In genomic region chr2:158258781-158259180, GRCm38 (mm10) we compare ENCODE assay signal across 8 mouse cellular contexts. TPM values are rescaled to one million over a fixed set of nuclear protein-coding genes. Genes with fewer than 3 reads are reported as not detected.
DNase-seq lines count a peak whose midpoint lies in the region; ATAC-seq and TF ChIP-seq lines count a peak whose summit lies in the region.

No protein-coding gene starts in this region.

- H3K27ac ChIP-seq in midbrain, embryonic 10.5 days (replicated peaks) = no peak overlapping the region
- H3K27ac ChIP-seq in midbrain, embryonic 15.5 days = no peak overlapping the region
- H3K27ac ChIP-seq in forebrain, postnatal 0 days (ENCODE audit: low read depth, low read length) = no peak overlapping the region
- H3K27ac ChIP-seq in limb, embryonic 15.5 days = no peak overlapping the region
- H3K27ac ChIP-seq in testis, adult 2 months (ENCODE audit: control insufficient read depth, insufficient read depth, low read depth, low read length) = no peak overlapping the region

- no peak for ATAC-seq in midbrain, embryonic 15.5 days (replicated peaks)
- no peak for ATAC-seq in forebrain, postnatal 0 days
- ATAC-seq in limb, embryonic 15.5 days (ENCODE audit: insufficient number of reproducible peaks, low FRiP score, low TSS enrichment, low read depth) = peak; percentile 49; the same call in 1 of the 2 replicates

- DNase-seq in midbrain, embryonic 10.5 days (ENCODE audit: low spot score) = peak; percentile 78
- DNase-seq in c-Kit-positive CD71-positive TER-119-positive erythroid progenitor cells, embryonic 14.5 days (ENCODE audit: low spot score) = peak; percentile 63
- peak; percentile 67 for DNase-seq in forebrain, postnatal 0 days
- peak; percentile 70 for DNase-seq in induced T-regulatory cell, adult 2 months (ENCODE audit: low read depth)
- peak; percentile 72 for DNase-seq in naive thymus-derived CD4-positive, alpha-beta T cell, adult 2 months (ENCODE audit: low read depth)

- H3K4me1 ChIP-seq in midbrain, embryonic 10.5 days = peaks cover 36% of the 10 kb centered on the region
- 0 out of 2 replicates have a peak, but pooled peaks cover 3% of the 10 kb centered on the region for H3K4me1 ChIP-seq in midbrain, embryonic 15.5 days
- no peaks in the 10 kb centered on the region for H3K4me1 ChIP-seq in forebrain, postnatal 0 days (ENCODE audit: insufficient read depth)
- peaks cover 23% of the 10 kb centered on the region for H3K4me1 ChIP-seq in limb, embryonic 15.5 days
- peaks cover 21% of the 10 kb centered on the region for H3K4me1 ChIP-seq in testis, adult 2 months (ENCODE audit: control insufficient read depth, insufficient read depth, low read length)

- no peaks in the 10 kb centered on the region for H3K9me3 ChIP-seq in midbrain, embryonic 10.5 days (replicated peaks)
- no peaks in the 10 kb centered on the region for H3K9me3 ChIP-seq in midbrain, embryonic 15.5 days
- H3K9me3 ChIP-seq in forebrain, postnatal 0 days (ENCODE audit: low read length) = no peaks in the 10 kb centered on the region
- H3K9me3 ChIP-seq in limb, embryonic 15.5 days = no peaks in the 10 kb centered on the region

- 11% methylated on average over 12 of the region's 12 CpGs for WGBS in midbrain, embryonic 10.5 days
- 15% methylated on average over 12 of the region's 12 CpGs for WGBS in midbrain, embryonic 15.5 days
- 12% methylated on average over 12 of the region's 12 CpGs for WGBS in forebrain, postnatal 0 days
- WGBS in limb, embryonic 15.5 days = 17% methylated on average over 12 of the region's 12 CpGs

- no peak overlapping the region for H3K4me2 ChIP-seq in midbrain, embryonic 15.5 days
- no peak overlapping the region for H3K4me2 ChIP-seq in forebrain, postnatal 0 days (ENCODE audit: low read depth)
- H3K4me2 ChIP-seq in limb, embryonic 15.5 days = no peak overlapping the region

- no peaks in the 10 kb centered on the region for H3K36me3 ChIP-seq in midbrain, embryonic 10.5 days
- no peaks in the 10 kb centered on the region for H3K36me3 ChIP-seq in midbrain, embryonic 15.5 days (replicated peaks)
- no peaks in the 10 kb centered on the region for H3K36me3 ChIP-seq in forebrain, postnatal 0 days (ENCODE audit: insufficient read depth)
- no peaks in the 10 kb centered on the region for H3K36me3 ChIP-seq in limb, embryonic 15.5 days
- H3K36me3 ChIP-seq in testis, adult 2 months (ENCODE audit: control insufficient read depth, insufficient read depth, low read length) = no peaks in the 10 kb centered on the region

- TF ChIP-seq POLR2A in testis, adult 2 months (IDR thresholded peaks at IDR 0.05; ENCODE audit: control insufficient read depth, low read depth, low read length) = no peak

- no peak overlapping the region for H3K9ac ChIP-seq in midbrain, embryonic 15.5 days
- no peak overlapping the region for H3K9ac ChIP-seq in forebrain, postnatal 0 days
- H3K9ac ChIP-seq in limb, embryonic 15.5 days = no peak overlapping the region

- H3K27me3 ChIP-seq in midbrain, embryonic 10.5 days (ENCODE audit: low read depth, poor library complexity, severe bottlenecking) = peaks cover 13% of the 10 kb centered on the region
- H3K27me3 ChIP-seq in midbrain, embryonic 15.5 days (replicated peaks) = no peaks in the 10 kb centered on the region
- H3K27me3 ChIP-seq in forebrain, postnatal 0 days (ENCODE audit: insufficient read depth, low read length) = no peaks in the 10 kb centered on the region
- no peaks in the 10 kb centered on the region for H3K27me3 ChIP-seq in limb, embryonic 15.5 days
- H3K27me3 ChIP-seq in testis, adult 2 months (ENCODE audit: control insufficient read depth, insufficient read depth, low read length) = no peaks in the 10 kb centered on the region

- H3K4me3 ChIP-seq in midbrain, embryonic 10.5 days = no peak overlapping the region
- no peak overlapping the region for H3K4me3 ChIP-seq in midbrain, embryonic 15.5 days
- no peak overlapping the region for H3K4me3 ChIP-seq in forebrain, postnatal 0 days (ENCODE audit: low read depth, low read length)
- H3K4me3 ChIP-seq in limb, embryonic 15.5 days = no peak overlapping the region
- H3K4me3 ChIP-seq in testis, adult 2 months (ENCODE audit: control insufficient read depth, low read depth, low read length) = peak overlapping the region; percentile 85

- TF ChIP-seq CTCF in forebrain, postnatal 0 days (IDR thresholded peaks at IDR 0.05; ENCODE audit: low read depth) = peak; percentile 74
- TF ChIP-seq CTCF in testis, adult 2 months (IDR thresholded peaks at IDR 0.05; ENCODE audit: control insufficient read depth, insufficient read depth, insufficient replicate concordance, low read depth, low read length) = peak; percentile 94

RNA-seq across cellular contexts. Expression of gene Bpi, which starts 0.9 kb away (rescaled TPM):
- polyA plus RNA-seq in midbrain, embryonic 10.5 days (2016; fragmentation: Nextera tagmentation; extraction: Ambion mirVana) = not detected in 2 replicates
- polyA plus RNA-seq in midbrain, embryonic 15.5 days (2015; fragmentation: Nextera tagmentation; extraction: Ambion mirVana) = not detected in 2 replicates
- not detected in 2 replicates for total RNA-seq in forebrain, postnatal 0 days (2014; rRNA removed)
- polyA plus RNA-seq in forebrain, postnatal 0 days (2015; fragmentation: Nextera tagmentation; extraction: Ambion mirVana) = not detected in 2 replicates
- not detected in 2 replicates for polyA plus RNA-seq in limb, embryonic 15.5 days (2015; fragmentation: Nextera tagmentation; extraction: Ambion mirVana)
- polyA plus RNA-seq in testis, adult 2 months (2012; rRNA removed) = 60.2 and 67.8 TPM in 2 replicates

RNA-seq across cellular contexts. Expression of gene D630003M21Rik, which starts 29.8 kb away (rescaled TPM):
- polyA plus RNA-seq in midbrain, embryonic 10.5 days (2016; fragmentation: Nextera tagmentation; extraction: Ambion mirVana) = 2.3 and 3.1 TPM in 2 replicates
- 1.6 TPM in 2 replicates for polyA plus RNA-seq in midbrain, embryonic 15.5 days (2015; fragmentation: Nextera tagmentation; extraction: Ambion mirVana)
- total RNA-seq in forebrain, postnatal 0 days (2014; rRNA removed) = 5.4 and 6.6 TPM in 2 replicates
- polyA plus RNA-seq in forebrain, postnatal 0 days (2015; fragmentation: Nextera tagmentation; extraction: Ambion mirVana) = 1.6 and 1.9 TPM in 2 replicates
- polyA plus RNA-seq in limb, embryonic 15.5 days (2015; fragmentation: Nextera tagmentation; extraction: Ambion mirVana) = 12.0 and 12.2 TPM in 2 replicates
- polyA plus RNA-seq in testis, adult 2 months (2012; rRNA removed) = 2.8 and 3.7 TPM in 2 replicates

RNA-seq across cellular contexts. Expression of gene Lbp, which starts 47.5 kb away (rescaled TPM):
- 1.6 and 2.0 TPM in 2 replicates for polyA plus RNA-seq in midbrain, embryonic 10.5 days (2016; fragmentation: Nextera tagmentation; extraction: Ambion mirVana)
- polyA plus RNA-seq in midbrain, embryonic 15.5 days (2015; fragmentation: Nextera tagmentation; extraction: Ambion mirVana) = 4.8 and 4.9 TPM in 2 replicates
- total RNA-seq in forebrain, postnatal 0 days (2014; rRNA removed) = 4.7 and 5.3 TPM in 2 replicates
- 5.7 and 8.0 TPM in 2 replicates for polyA plus RNA-seq in forebrain, postnatal 0 days (2015; fragmentation: Nextera tagmentation; extraction: Ambion mirVana)
- 3.8 and 5.4 TPM in 2 replicates for polyA plus RNA-seq in limb, embryonic 15.5 days (2015; fragmentation: Nextera tagmentation; extraction: Ambion mirVana)
- 14.9 and 17.2 TPM in 2 replicates for polyA plus RNA-seq in testis, adult 2 months (2012; rRNA removed)

Comparison
In these comparisons a context has a peak if more than half of its experiments do, and no peak if none do; other contexts are left out.
1. RNA of gene Bpi, which starts 0.9 kb away (polyA plus RNA-seq): 60.2 to 67.8 TPM in testis, adult 2 months; not detected in midbrain, embryonic 10.5 days, not detected in midbrain, embryonic 15.5 days, not detected in forebrain, postnatal 0 days and not detected in limb, embryonic 15.5 days; every median in the first group is over 10 times any median in the second.
2. Peak in every context shown above with its lines, with median percentiles within 50 percentile points of each other: DNase-seq.